Mouse (Mus musculus) ES-Bruce4 (cell line): ENCODE results near the gene Mcf2l. TPM values are rescaled to one million over a fixed set of nuclear protein-coding genes. Genes with fewer than 3 reads are reported as not detected.

Experiments
- H3K27ac ChIP-seq: 2 replicates; pipeline ENCODE4 v1.5.1; 2012; ENCODE audit warnings: low read length, inconsistent platforms; ENCODE audit not compliant: insufficient read depth
- H3K27me3 ChIP-seq: 2 replicates; pipeline ENCODE4 v1.6.1; 2012; ENCODE audit warnings: mild to moderate bottlenecking, low read length, inconsistent platforms; ENCODE audit not compliant: control insufficient read depth, poor library complexity, insufficient read depth, severe bottlenecking
- H3K36me3 ChIP-seq: 2 replicates; pipeline ENCODE4 v1.6.1; 2012; ENCODE audit warnings: inconsistent platforms, mild to moderate bottlenecking, low read length, moderate library complexity; ENCODE audit not compliant: control insufficient read depth, poor library complexity, insufficient read depth, severe bottlenecking
- H3K4me1 ChIP-seq: one replicate; pipeline ENCODE4 v1.8.1; 2011; ENCODE audit warnings: low read length; ENCODE audit not compliant: control insufficient read depth, insufficient read depth
- H3K4me3 ChIP-seq: 2 replicates; pipeline ENCODE4 v1.5.1; 2011; ENCODE audit warnings: low read depth, mild to moderate bottlenecking, low read length
- H3K9ac ChIP-seq: 2 replicates; pipeline ENCODE4 v1.6.1; 2012; ENCODE audit warnings: low read depth, mild to moderate bottlenecking, inconsistent platforms; ENCODE audit not compliant: poor library complexity, severe bottlenecking
- H3K9me3 ChIP-seq: replicated peaks from 2 replicates; pipeline ENCODE4 v1.6.1; 2012; ENCODE audit warnings: mild to moderate bottlenecking, low read length, inconsistent platforms; ENCODE audit not compliant: control insufficient read depth, poor library complexity, insufficient read depth, severe bottlenecking
- CTCF ChIP-seq: IDR thresholded peaks from one replicate; pipeline ENCODE4 v1.8.1; 2011; ENCODE audit warnings: low read depth, low read length
- EP300 ChIP-seq: IDR thresholded peaks from 2 replicates; pipeline ENCODE4 v1.6.1; 2011; ENCODE audit warnings: low read depth, low read length; ENCODE audit not compliant: insufficient read depth
- POLR2A ChIP-seq: IDR thresholded peaks from one replicate; pipeline ENCODE4 v1.8.1; 2011; ENCODE audit warnings: low read length; ENCODE audit not compliant: insufficient read depth
- polyA plus RNA-seq: library from polyadenylated mRNA; stranded (reverse); fragments of >200 nt; gene quantifications from 2 replicates; pipeline ENCODE4 v1.2.4, GENCODE M21; 2011; ENCODE audit warnings: low read depth; ENCODE audit not compliant: missing spikeins, insufficient read depth, insufficient read length

The Mcf2l gene
- polyA plus RNA-seq, 1 experiment = 18.3 TPM

- peaks cover 2% of the 10 kb centered on the region for H3K4me1 ChIP-seq
- TF ChIP-seq EP300 (peak; percentile 77), POLR2A (no peak)
- no peaks in the 10 kb centered on the region for H3K36me3 ChIP-seq
- H3K9me3 ChIP-seq = no peaks in the 10 kb centered on the region
- no peak overlapping the region for H3K4me3 ChIP-seq
- H3K9ac ChIP-seq = no peak overlapping the region
- H3K27me3 ChIP-seq = no peaks in the 10 kb centered on the region
- H3K27ac ChIP-seq = peak overlapping the region; percentile 77
These were observed 38.4 kb downstream of the Mcf2l start for GRCm38 (mm10) chr8:12912011-12912410.

GRCm38 (mm10) chr8:12915187-12916006, 41.8 kb downstream of the Mcf2l start:
- TF ChIP-seq CTCF (no peak), EP300 (peak; percentile 82; the same call in 1 of the 2 replicates), POLR2A (peak; percentile 32)
- Histone ChIP-seq H3K27me3 (no peaks in the 10 kb centered on the region), H3K9ac (peak overlapping the region; percentile 64), H3K4me3 (peak overlapping the region; percentile 71), H3K4me1 (no peaks in the 10 kb centered on the region), H3K9me3 (no peaks in the 10 kb centered on the region), H3K36me3 (no peaks in the 10 kb centered on the region), H3K27ac (peak overlapping the region; percentile 3; the same call in 1 of the 2 replicates)

- Histone ChIP-seq H3K4me3 (peak overlapping the region; percentile 71), H3K4me1 (no peaks in the 10 kb centered on the region), H3K27me3 (no peaks in the 10 kb centered on the region), H3K36me3 (no peaks in the 10 kb centered on the region), H3K27ac (no peak overlapping the region), H3K9me3 (no peaks in the 10 kb centered on the region), H3K9ac (peak overlapping the region; percentile 64)
- TF ChIP-seq EP300 (no peak), POLR2A (no peak), CTCF (no peak)
These were observed 42.7 kb downstream of the Mcf2l start for GRCm38 (mm10) chr8:12916156-12916900.

- no peaks in the 10 kb centered on the region for H3K27me3 ChIP-seq
- no peaks in the 10 kb centered on the region for H3K36me3 ChIP-seq
- TF ChIP-seq EP300 = no peak
- no peak for TF ChIP-seq CTCF
- TF ChIP-seq POLR2A = no peak
- H3K9ac ChIP-seq = no peak overlapping the region
- H3K9me3 ChIP-seq = no peaks in the 10 kb centered on the region
- H3K27ac ChIP-seq = no peak overlapping the region
- H3K4me3 ChIP-seq = no peak overlapping the region
- no peaks in the 10 kb centered on the region for H3K4me1 ChIP-seq
These were observed 43.4 kb downstream of the Mcf2l start for GRCm38 (mm10) chr8:12917029-12917428.

- Histone ChIP-seq H3K4me1 (no peaks in the 10 kb centered on the region), H3K27ac (no peak overlapping the region), H3K9ac (no peak overlapping the region), H3K36me3 (no peaks in the 10 kb centered on the region), H3K4me3 (no peak overlapping the region), H3K9me3 (no peaks in the 10 kb centered on the region), H3K27me3 (no peaks in the 10 kb centered on the region)
- TF ChIP-seq POLR2A (no peak), CTCF (no peak), EP300 (no peak)
These were observed 44.2 kb downstream of the Mcf2l start for GRCm38 (mm10) chr8:12917831-12918230.

- H3K36me3 ChIP-seq = no peaks in the 10 kb centered on the region
- no peak overlapping the region for H3K4me3 ChIP-seq
- TF ChIP-seq CTCF (no peak), POLR2A (no peak), EP300 (no peak)
- H3K9ac ChIP-seq = no peak overlapping the region
- H3K9me3 ChIP-seq = no peaks in the 10 kb centered on the region
- H3K27me3 ChIP-seq = no peaks in the 10 kb centered on the region
- H3K4me1 ChIP-seq = peaks cover 2% of the 10 kb centered on the region
- H3K27ac ChIP-seq = no peak overlapping the region
These were observed 47.0 kb downstream of the Mcf2l start for GRCm38 (mm10) chr8:12920599-12920998.
